Mouse (Mus musculus): ENCODE measurements around the gene Ppp1r35. TPM values are rescaled to one million over a fixed set of nuclear protein-coding genes. Genes with fewer than 3 reads are reported as not detected.

Ppp1r35 gene
- polyA plus RNA-seq, 2 experiments = 37.6 to 46.8 TPM

DNA sequence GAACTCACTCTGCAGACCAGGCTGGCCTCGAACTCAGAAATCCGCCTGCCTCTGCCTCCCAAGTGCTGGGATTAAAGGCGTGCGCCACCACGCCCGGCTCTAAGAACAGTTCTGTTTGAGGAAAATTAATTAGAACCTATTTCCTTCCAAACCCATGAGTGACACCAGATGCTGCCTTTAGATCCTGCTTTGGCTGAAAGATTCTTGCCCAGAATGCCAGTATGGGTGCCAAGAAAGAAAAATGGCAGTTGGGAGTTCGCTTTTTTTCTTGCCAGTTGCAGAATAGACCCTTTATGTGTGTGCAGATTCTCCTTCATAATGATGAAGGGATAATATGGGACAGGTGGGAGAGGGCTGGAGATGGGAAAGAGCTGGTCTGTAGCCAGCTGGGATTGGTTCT, 34.5 kb upstream of the Ppp1r35 start:
- DNase-seq (ENCODE audit: low spot score) = no peak
- H3K27ac ChIP-seq (replicated peaks; ENCODE audit: low read depth, low read length) = no peak overlapping the region
- no peaks in the 10 kb centered on the region for H3K27me3 ChIP-seq (ENCODE audit: control insufficient read depth, insufficient read depth, low read length)
- ATAC-seq (ENCODE audit: low FRiP score, low read depth) = no peak
- no peaks in the 10 kb centered on the region for H3K9me3 ChIP-seq (ENCODE audit: control insufficient read depth, low read length)
- peaks cover 27% of the 10 kb centered on the region for H3K4me1 ChIP-seq (ENCODE audit: control insufficient read depth, insufficient read depth, low read length)
- 83% methylated on average over 7 of the region's 7 CpGs for WGBS
- no peak overlapping the region for H3K9ac ChIP-seq (ENCODE audit: low read depth, low read length, severe bottlenecking)
- H3K4me3 ChIP-seq (replicated peaks; ENCODE audit: low read length) = no peak overlapping the region
- no peak overlapping the region for H3K4me2 ChIP-seq (replicated peaks; ENCODE audit: low read depth, low read length, severe bottlenecking)
- H3K36me3 ChIP-seq (ENCODE audit: control insufficient read depth, insufficient read depth, low read length) = no peaks in the 10 kb centered on the region
- no peak for TF ChIP-seq POLR2A (IDR thresholded peaks at IDR 0.05; ENCODE audit: borderline replicate concordance, extremely low read depth, insufficient read depth, insufficient read length)

DNA sequence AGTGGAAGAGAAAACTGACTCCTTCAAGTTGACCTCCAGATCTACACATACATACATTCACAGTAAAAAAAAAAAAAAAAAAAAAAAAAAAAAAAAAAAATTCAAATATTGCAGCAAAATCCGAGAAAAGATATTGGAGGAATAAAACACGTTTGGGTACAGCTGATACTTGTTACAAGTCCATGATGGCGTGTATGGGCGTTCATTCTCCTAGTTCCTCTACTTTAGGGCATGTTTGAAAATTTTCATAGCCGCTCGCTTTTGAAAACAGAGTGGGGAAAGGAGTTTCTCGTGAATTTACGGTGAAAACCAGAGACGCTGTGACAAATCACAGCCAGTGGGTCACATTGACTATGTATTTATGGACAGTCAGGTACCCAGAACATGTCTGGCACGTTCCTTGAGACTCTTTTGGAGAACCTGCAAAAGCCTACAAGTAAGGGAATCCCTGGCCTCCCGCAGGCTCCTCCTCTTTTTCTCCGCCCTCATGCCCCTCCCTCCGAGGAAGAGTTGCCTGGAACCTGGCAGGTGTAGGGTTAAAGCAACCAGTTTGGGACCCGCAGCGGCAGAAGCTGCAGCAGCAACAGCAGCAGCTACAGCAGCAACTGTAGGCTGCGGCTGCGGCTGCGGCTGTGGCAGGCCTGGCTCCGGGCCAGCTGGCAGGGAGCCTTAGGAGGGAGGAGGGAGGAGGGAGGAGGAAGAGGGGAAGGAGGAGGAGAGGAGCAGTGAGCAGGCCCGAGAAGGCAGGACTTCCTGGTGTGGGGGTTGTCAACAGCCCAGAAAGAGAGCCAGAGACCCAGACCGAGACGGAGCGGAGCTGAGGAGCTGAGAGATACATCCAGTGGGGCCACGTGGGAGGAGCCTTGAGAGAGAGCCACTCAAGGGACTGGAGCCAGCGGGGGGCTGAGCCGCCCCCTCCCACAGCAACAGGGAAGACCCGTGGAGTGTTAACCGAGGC, 33.2 kb upstream of the Ppp1r35 start, which contains the start of gene Tsc22d4:
Gene Tsc22d4, plus strand, starts transcription at position 517 of the 958 bp plus-strand sequence.
- Histone ChIP-seq H3K4me3 (replicated peaks; ENCODE audit: low read length) (peak within 1 kb of the TSS; percentile 66), H3K27me3 (ENCODE audit: control insufficient read depth, insufficient read depth, low read length) (no peaks in the 10 kb centered on the region), H3K27ac (replicated peaks; ENCODE audit: low read depth, low read length) (peak within 1 kb of the TSS; percentile 86), H3K9ac (ENCODE audit: low read depth, low read length, severe bottlenecking) (peak within 1 kb of the TSS; percentile 73), H3K9me3 (ENCODE audit: control insufficient read depth, low read length) (no peaks in the 10 kb centered on the region), H3K4me2 (replicated peaks; ENCODE audit: low read depth, low read length, severe bottlenecking) (peak within 1 kb of the TSS; percentile 97), H3K36me3 (ENCODE audit: control insufficient read depth, insufficient read depth, low read length) (peaks cover 2% of the 10 kb centered on the region; the same call in 1 of the 2 replicates), H3K4me1 (ENCODE audit: control insufficient read depth, insufficient read depth, low read length) (peaks cover 24% of the 10 kb centered on the region)
- DNase-seq (ENCODE audit: low spot score) (peak; percentile 93), ATAC-seq (ENCODE audit: low FRiP score, low read depth) (peak; percentile 88)
- 2% methylated on average over 28 of the region's 28 CpGs for WGBS
- no peak for TF ChIP-seq POLR2A (IDR thresholded peaks at IDR 0.05; ENCODE audit: borderline replicate concordance, extremely low read depth, insufficient read depth, insufficient read length)

DNA sequence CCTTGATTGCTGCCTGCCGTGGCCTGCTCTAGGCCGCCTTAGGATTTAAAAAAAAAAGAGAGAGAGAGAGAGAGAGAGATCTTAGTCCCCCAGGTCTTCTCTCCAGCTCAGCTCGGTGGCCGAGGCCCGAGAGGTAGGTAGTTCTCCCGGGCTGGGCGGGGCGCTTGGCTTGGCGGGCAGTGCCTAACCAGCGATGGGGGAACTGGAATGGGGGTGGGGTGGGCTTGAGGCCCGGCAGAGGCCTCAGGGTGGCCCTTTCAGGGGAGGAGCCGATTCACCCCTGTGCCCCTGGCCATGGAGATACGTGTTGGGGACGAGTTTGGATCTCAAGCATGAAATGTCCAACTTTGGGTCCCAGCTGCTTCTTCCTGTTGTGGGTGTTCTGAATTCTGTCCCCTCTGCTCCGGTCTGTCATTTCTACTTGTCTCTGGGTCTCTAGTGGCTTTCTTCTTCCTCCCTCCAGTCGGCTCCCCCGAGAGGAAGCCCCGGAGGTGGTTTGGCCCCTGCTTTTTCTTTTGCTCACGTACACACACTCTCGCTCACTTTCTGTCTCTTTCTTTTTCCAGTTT, 32.3 kb upstream of the Ppp1r35 start:
- H3K4me3 ChIP-seq (replicated peaks; ENCODE audit: low read length) = peak overlapping the region; percentile 66
- DNase-seq (ENCODE audit: low spot score) = peak; percentile 51
- H3K27ac ChIP-seq (replicated peaks; ENCODE audit: low read depth, low read length) = peak overlapping the region; percentile 86
- no peaks in the 10 kb centered on the region for H3K27me3 ChIP-seq (ENCODE audit: control insufficient read depth, insufficient read depth, low read length)
- TF ChIP-seq POLR2A (IDR thresholded peaks at IDR 0.05; ENCODE audit: borderline replicate concordance, extremely low read depth, insufficient read depth, insufficient read length) = no peak
- peak overlapping the region; percentile 73 for H3K9ac ChIP-seq (ENCODE audit: low read depth, low read length, severe bottlenecking)
- WGBS = 0% methylated on average over 18 of the region's 20 CpGs
- H3K36me3 ChIP-seq (ENCODE audit: control insufficient read depth, insufficient read depth, low read length) = peaks cover 11% of the 10 kb centered on the region
- no peaks in the 10 kb centered on the region for H3K9me3 ChIP-seq (ENCODE audit: control insufficient read depth, low read length)
- H3K4me2 ChIP-seq (replicated peaks; ENCODE audit: low read depth, low read length, severe bottlenecking) = peak overlapping the region; percentile 97
- H3K4me1 ChIP-seq (ENCODE audit: control insufficient read depth, insufficient read depth, low read length) = peaks cover 24% of the 10 kb centered on the region
- ATAC-seq (ENCODE audit: low FRiP score, low read depth) = peak; percentile 13

DNA sequence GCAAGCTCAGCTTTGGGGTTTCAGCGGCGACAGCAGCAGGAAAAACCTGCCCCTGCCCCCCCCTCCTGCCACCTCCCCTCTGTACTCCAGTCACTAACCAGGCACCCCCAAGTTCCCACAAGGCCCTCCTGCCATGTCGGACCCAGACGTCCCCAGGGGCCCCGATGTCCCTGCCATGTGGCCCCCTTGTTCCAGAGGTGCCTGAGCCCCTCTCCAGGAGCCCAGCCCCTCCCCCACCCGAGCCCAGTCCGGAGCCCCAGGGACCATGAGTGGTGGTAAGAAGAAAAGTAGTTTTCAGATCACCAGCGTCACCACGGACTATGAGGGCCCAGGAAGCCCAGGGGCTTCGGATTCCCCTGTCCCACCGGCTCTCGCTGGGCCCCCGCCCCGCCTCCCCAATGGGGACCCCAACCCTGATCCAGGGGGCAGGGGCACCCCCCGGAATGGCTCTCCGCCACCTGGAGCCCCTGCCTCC, 31.8 kb upstream of the Ppp1r35 start:
- ATAC-seq (ENCODE audit: low FRiP score, low read depth) (no peak), DNase-seq (ENCODE audit: low spot score) (no peak)
- no peaks in the 10 kb centered on the region for H3K9me3 ChIP-seq (ENCODE audit: control insufficient read depth, low read length)
- 2% methylated on average over 16 of the region's 16 CpGs for WGBS
- peak overlapping the region; percentile 86 for H3K27ac ChIP-seq (replicated peaks; ENCODE audit: low read depth, low read length)
- H3K4me3 ChIP-seq (replicated peaks; ENCODE audit: low read length) = peak overlapping the region; percentile 66
- H3K27me3 ChIP-seq (ENCODE audit: control insufficient read depth, insufficient read depth, low read length) = no peaks in the 10 kb centered on the region
- peak overlapping the region; percentile 73 for H3K9ac ChIP-seq (ENCODE audit: low read depth, low read length, severe bottlenecking)
- H3K4me2 ChIP-seq (replicated peaks; ENCODE audit: low read depth, low read length, severe bottlenecking) = peak overlapping the region; percentile 97
- TF ChIP-seq POLR2A (IDR thresholded peaks at IDR 0.05; ENCODE audit: borderline replicate concordance, extremely low read depth, insufficient read depth, insufficient read length) = no peak
- peaks cover 24% of the 10 kb centered on the region for H3K4me1 ChIP-seq (ENCODE audit: control insufficient read depth, insufficient read depth, low read length)
- H3K36me3 ChIP-seq (ENCODE audit: control insufficient read depth, insufficient read depth, low read length) = peaks cover 16% of the 10 kb centered on the region

DNA sequence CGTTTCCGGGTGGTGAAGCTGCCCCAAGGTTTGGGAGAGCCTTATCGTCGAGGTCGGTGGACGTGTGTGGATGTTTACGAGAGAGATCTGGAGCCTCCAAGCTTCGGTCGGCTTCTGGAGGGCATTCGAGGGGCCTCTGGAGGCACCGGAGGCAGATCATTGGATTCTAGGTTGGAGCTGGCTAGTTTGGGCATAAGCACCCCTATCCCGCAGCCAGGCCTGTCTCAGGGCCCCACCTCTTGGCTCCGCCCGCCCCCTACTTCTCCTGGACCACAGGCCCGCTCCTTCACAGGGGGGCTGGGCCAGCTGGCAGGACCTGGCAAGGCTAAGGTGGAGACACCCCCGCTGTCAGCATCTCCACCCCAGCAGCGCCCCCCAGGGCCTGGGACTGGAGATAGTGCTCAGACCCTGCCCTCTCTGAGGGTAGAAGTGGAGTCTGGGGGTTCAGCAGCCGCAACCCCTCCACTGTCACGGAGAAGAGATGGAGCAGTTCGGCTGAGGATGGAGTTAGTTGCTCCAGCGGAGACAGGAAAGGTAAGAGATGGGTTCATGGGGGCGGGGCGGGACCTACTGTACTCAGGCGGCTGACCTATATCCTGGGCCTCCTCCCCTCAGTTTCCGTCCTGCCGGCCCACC, 31.2 kb upstream of the Ppp1r35 start:
- Histone ChIP-seq H3K4me2 (replicated peaks; ENCODE audit: low read depth, low read length, severe bottlenecking) (peak overlapping the region; percentile 97), H3K36me3 (ENCODE audit: control insufficient read depth, insufficient read depth, low read length) (peaks cover 21% of the 10 kb centered on the region), H3K27me3 (ENCODE audit: control insufficient read depth, insufficient read depth, low read length) (no peaks in the 10 kb centered on the region), H3K27ac (replicated peaks; ENCODE audit: low read depth, low read length) (peak overlapping the region; percentile 86), H3K9me3 (ENCODE audit: control insufficient read depth, low read length) (no peaks in the 10 kb centered on the region), H3K4me1 (ENCODE audit: control insufficient read depth, insufficient read depth, low read length) (peaks cover 24% of the 10 kb centered on the region), H3K4me3 (replicated peaks; ENCODE audit: low read length) (peak overlapping the region; percentile 66), H3K9ac (ENCODE audit: low read depth, low read length, severe bottlenecking) (peak overlapping the region; percentile 73)
- no peak for TF ChIP-seq POLR2A (IDR thresholded peaks at IDR 0.05; ENCODE audit: borderline replicate concordance, extremely low read depth, insufficient read depth, insufficient read length)
- ATAC-seq (ENCODE audit: low FRiP score, low read depth) (no peak), DNase-seq (ENCODE audit: low spot score) (no peak)
- WGBS = 2% methylated on average over 26 of the region's 26 CpGs
